Mouse (Mus musculus): ENCODE measurements at regions not wholly inside any gene's neighbourhood (a gene's known extent, or its start where the extent isn't known, plus 50 kb on each side); places are given as distances from the start of the nearest gene placed in this dataset.

GRCm38 (mm10) chr5:18439281-18439680, 79.1 kb upstream of the Gnai1 start:
- TF ChIP-seq CTCF (conservative IDR thresholded peaks at IDR 0.05; ENCODE audit: low read length): no peak
- no peak for TF ChIP-seq POU5F1 (IDR thresholded peaks at IDR 0.05; ENCODE audit: borderline replicate concordance, low read length)
- no peak for TF ChIP-seq NANOG (IDR thresholded peaks at IDR 0.05; ENCODE audit: borderline replicate concordance, low read length)
